ENCODE assay signal across 23 mouse cellular contexts in genomic region chr8:104333786-104334185, GRCm38 (mm10). TPM values are rescaled to one million over a fixed set of nuclear protein-coding genes. Genes with fewer than 3 reads are reported as not detected.
DNase-seq lines count a peak whose midpoint lies in the region; ATAC-seq lines count a peak whose summit lies in the region.
"Had no signal": no experiment of that assay in that cellular context is flagged by ENCODE, and none has a peak within 500 bp of the region (broad histone marks: within the 10 kb centered on the region; RNA-seq: fewer than 3 reads in every experiment).

No protein-coding gene starts in this region.

- no peaks in the 10 kb centered on the region for H3K36me3 ChIP-seq in heart, embryonic 11.5 days (ENCODE audit: control insufficient read depth, insufficient read depth, low read length)
- no peaks in the 10 kb centered on the region for H3K36me3 ChIP-seq in limb, embryonic 11.5 days (ENCODE audit: control insufficient read depth, insufficient read depth, low read length)
- H3K36me3 ChIP-seq: limb, embryonic 13.5 days had no signal

- no peak overlapping the region for H3K4me2 ChIP-seq in heart, embryonic 11.5 days
- no peak overlapping the region for H3K4me2 ChIP-seq in limb, embryonic 11.5 days (ENCODE audit: low read depth, severe bottlenecking)
- H3K4me2 ChIP-seq: forebrain, embryonic 13.5 days; limb, embryonic 13.5 days had no signal

- no peak overlapping the region for H3K9ac ChIP-seq in heart, embryonic 11.5 days (ENCODE audit: low read depth, low read length)
- H3K9ac ChIP-seq in limb, embryonic 11.5 days (ENCODE audit: low read length) = no peak overlapping the region
- H3K9ac ChIP-seq: forebrain, embryonic 13.5 days; limb, embryonic 13.5 days had no signal

- H3K9me3 ChIP-seq in heart, embryonic 11.5 days (replicated peaks; ENCODE audit: control insufficient read depth, low read length) = no peaks in the 10 kb centered on the region
- no peaks in the 10 kb centered on the region for H3K9me3 ChIP-seq in limb, embryonic 11.5 days (ENCODE audit: control insufficient read depth, low read length)
- H3K9me3 ChIP-seq: limb, embryonic 13.5 days had no signal

- DNase-seq in heart, adult 11 months = peak; percentile 90
- DNase-seq in 416B (ENCODE audit: low read depth) = peak; percentile 63
- DNase-seq in limb, embryonic 11.5 days (ENCODE audit: low spot score) = peak; percentile 8
- DNase-seq in frontal cortex, postnatal 10 days (ENCODE audit: low spot score in 2 of 2) = no peak
- DNase-seq in embryo, embryonic 10.5 days (ENCODE audit: low spot score) = no peak
- DNase-seq in left cerebral cortex, adult 9 months (ENCODE audit: low spot score in 2 of 2) = no peak
- DNase-seq: cerebellum, adult 11-12 months; embryo, embryonic 11 days; heart, postnatal 14 days; kidney, adult 8-10 months; kidney, postnatal 36 days; right cerebral cortex, postnatal 4 days had no signal

- no peaks in the 10 kb centered on the region for H3K4me1 ChIP-seq in heart, embryonic 11.5 days (ENCODE audit: control insufficient read depth, insufficient read depth, low read length)
- no peaks in the 10 kb centered on the region for H3K4me1 ChIP-seq in limb, embryonic 11.5 days (ENCODE audit: control insufficient read depth, insufficient read depth, low read length)
- H3K4me1 ChIP-seq: forebrain, embryonic 13.5 days; limb, embryonic 13.5 days had no signal

- H3K27ac ChIP-seq in heart, embryonic 11.5 days (ENCODE audit: low read depth, low read length) = no peak overlapping the region
- H3K27ac ChIP-seq in limb, embryonic 11.5 days (replicated peaks; ENCODE audit: low read depth, low read length) = no peak overlapping the region
- H3K27ac ChIP-seq: forebrain, embryonic 13.5 days; hindbrain, postnatal 0 days; limb, embryonic 13.5 days had no signal

- ATAC-seq in heart, embryonic 11.5 days (replicated peaks; ENCODE audit: insufficient number of reproducible peaks, low FRiP score, low TSS enrichment) = no peak
- no peak for ATAC-seq in limb, embryonic 11.5 days (ENCODE audit: insufficient number of reproducible peaks, low FRiP score, low TSS enrichment, low read depth)
- peak; percentile 84 for ATAC-seq in megakaryocyte, adult 5-6 weeks (ENCODE audit: poor library complexity, severe bottlenecking)
- ATAC-seq: forebrain, embryonic 13.5 days; hindbrain, postnatal 0 days; Patski had no signal

- no peaks in the 10 kb centered on the region for H3K27me3 ChIP-seq in heart, embryonic 11.5 days (ENCODE audit: control insufficient read depth, insufficient read depth, low read length)
- no peaks in the 10 kb centered on the region for H3K27me3 ChIP-seq in limb, embryonic 11.5 days (ENCODE audit: control insufficient read depth, insufficient read depth, low read length)
- H3K27me3 ChIP-seq: forebrain, embryonic 13.5 days; limb, embryonic 13.5 days had no signal

- 62% methylated on average over 5 of the region's 5 CpGs for WGBS in heart, embryonic 11.5 days (ENCODE audit: insufficient replicate concordance)
- WGBS in limb, embryonic 11.5 days = 78% methylated on average over 5 of the region's 5 CpGs

- H3K4me3 ChIP-seq in heart, embryonic 11.5 days (ENCODE audit: low read depth, low read length) = no peak overlapping the region
- no peak overlapping the region for H3K4me3 ChIP-seq in limb, embryonic 11.5 days (ENCODE audit: low read depth, low read length)
- H3K4me3 ChIP-seq: forebrain, embryonic 13.5 days; limb, embryonic 13.5 days had no signal

RNA-seq across cellular contexts. Expression of gene Cmtm3, which starts 5.4 kb away (rescaled TPM):
- polyA plus RNA-seq in heart, embryonic 11.5 days (2014; fragmentation: Nextera tagmentation; extraction: Ambion mirVana) = 106 and 112 TPM in 2 replicates
- polyA plus RNA-seq in limb, embryonic 11.5 days (2014; fragmentation: Nextera tagmentation; extraction: Ambion mirVana) = 73.4 and 75.8 TPM in 2 replicates
- 84.1 and 85.6 TPM in 2 replicates for total RNA-seq in megakaryocyte, adult 5-6 weeks (2015)
- total RNA-seq in megakaryocyte, adult 5-6 weeks (2017) = 48.5 and 50.4 TPM in 2 replicates

RNA-seq across cellular contexts. Expression of gene Cmtm2b, which starts 11.8 kb away (rescaled TPM):
- polyA plus RNA-seq in heart, embryonic 11.5 days (2014; fragmentation: Nextera tagmentation; extraction: Ambion mirVana) = not detected in 2 replicates
- not detected in 2 replicates for polyA plus RNA-seq in limb, embryonic 11.5 days (2014; fragmentation: Nextera tagmentation; extraction: Ambion mirVana)
- not detected in 2 replicates for total RNA-seq in megakaryocyte, adult 5-6 weeks (2015)
- total RNA-seq in megakaryocyte, adult 5-6 weeks (2017) = not detected in 2 replicates
- total RNA-seq: heart, adult 18-20 months; heart, postnatal 14 days; hindbrain, postnatal 0 days; layer of hippocampus, postnatal 14 days; megakaryocyte-erythroid progenitor cell, adult 5-6 weeks had no signal
- polyA plus RNA-seq: forebrain, embryonic 13.5 days; hindbrain, postnatal 0 days; limb, embryonic 13.5 days; neural tube, embryonic 14.5 days; Patski; thymus, postnatal 0 days had no signal

RNA-seq across cellular contexts. Expression of gene Gm11020, which starts 12.4 kb away (rescaled TPM):
- not detected in 2 replicates for polyA plus RNA-seq in heart, embryonic 11.5 days (2014; fragmentation: Nextera tagmentation; extraction: Ambion mirVana)
- not detected in 2 replicates for polyA plus RNA-seq in limb, embryonic 11.5 days (2014; fragmentation: Nextera tagmentation; extraction: Ambion mirVana)
- total RNA-seq in megakaryocyte, adult 5-6 weeks (2015) = not detected in 2 replicates
- total RNA-seq in megakaryocyte, adult 5-6 weeks (2017) = not detected in 2 replicates
- total RNA-seq: heart, adult 18-20 months; heart, postnatal 14 days; hindbrain, postnatal 0 days; layer of hippocampus, postnatal 14 days; megakaryocyte-erythroid progenitor cell, adult 5-6 weeks had no signal
- polyA plus RNA-seq: forebrain, embryonic 13.5 days; hindbrain, postnatal 0 days; limb, embryonic 13.5 days; neural tube, embryonic 14.5 days; Patski; thymus, postnatal 0 days had no signal

RNA-seq across cellular contexts. Expression of gene Cmtm1, which starts 23.8 kb away (rescaled TPM):
- polyA plus RNA-seq in heart, embryonic 11.5 days (2014; fragmentation: Nextera tagmentation; extraction: Ambion mirVana) = not detected in 2 replicates
- polyA plus RNA-seq in limb, embryonic 11.5 days (2014; fragmentation: Nextera tagmentation; extraction: Ambion mirVana) = not detected in 2 replicates
- not detected in 2 replicates for total RNA-seq in megakaryocyte, adult 5-6 weeks (2015)
- total RNA-seq in megakaryocyte, adult 5-6 weeks (2017) = not detected in 2 replicates
- total RNA-seq: heart, adult 18-20 months; heart, postnatal 14 days; hindbrain, postnatal 0 days; layer of hippocampus, postnatal 14 days; megakaryocyte-erythroid progenitor cell, adult 5-6 weeks had no signal
- polyA plus RNA-seq: forebrain, embryonic 13.5 days; hindbrain, postnatal 0 days; limb, embryonic 13.5 days; neural tube, embryonic 14.5 days; thymus, postnatal 0 days had no signal

RNA-seq across cellular contexts. Expression of gene Gm45711, which starts 23.9 kb away (rescaled TPM):
- polyA plus RNA-seq in heart, embryonic 11.5 days (2014; fragmentation: Nextera tagmentation; extraction: Ambion mirVana) = not detected in 2 replicates
- not detected in 2 replicates for polyA plus RNA-seq in limb, embryonic 11.5 days (2014; fragmentation: Nextera tagmentation; extraction: Ambion mirVana)
- not detected in 2 replicates for total RNA-seq in megakaryocyte, adult 5-6 weeks (2015)
- not detected in 2 replicates for total RNA-seq in megakaryocyte, adult 5-6 weeks (2017)
- total RNA-seq: heart, adult 18-20 months; heart, postnatal 14 days; hindbrain, postnatal 0 days; layer of hippocampus, postnatal 14 days; megakaryocyte-erythroid progenitor cell, adult 5-6 weeks had no signal
- polyA plus RNA-seq: forebrain, embryonic 13.5 days; hindbrain, postnatal 0 days; limb, embryonic 13.5 days; neural tube, embryonic 14.5 days; Patski; thymus, postnatal 0 days had no signal

Comparison
In these comparisons a context has a peak if more than half of its experiments do, and no peak if none do; other contexts are left out.
1. DNase-seq: peak in heart, adult 11 months (single experiment), 416B (single experiment) and limb, embryonic 11.5 days (single experiment); none in frontal cortex, postnatal 10 days (0 of 2), embryo, embryonic 10.5 days (single experiment) and left cerebral cortex, adult 9 months (0 of 2).